Mouse (Mus musculus) forelimb bud, embryonic 11.5 days (tissue): Measurements from ENCODE around the gene Itpr1.
"Not testable (repeated sequence)": the region's sequence is repeated elsewhere in the genome, so short reads cannot be mapped to it uniquely, and the experiment has no call there.

ENCODE experiments used
- DNase-seq: peaks from one replicate; pipeline ENCODE4 v3.0.0-alpha.2; 2012; ENCODE audit warnings: low read depth, low spot score

The Itpr1 gene

GRCm38 (mm10) chr6:108536546-108537317 lies 323.8 kb downstream of the Itpr1 start:
- DNase-seq, result no peak

- no peak for DNase-seq
Observed at GRCm38 (mm10) chr6:108538406-108538805, 325.5 kb downstream of the Itpr1 start.

- no peak for DNase-seq
Observed at GRCm38 (mm10) chr6:108540441-108540840, 327.5 kb downstream of the Itpr1 start.

GRCm38 (mm10) chr6:108544917-108545316 lies 332.0 kb downstream of the Itpr1 start:
- no peak for DNase-seq

GRCm38 (mm10) chr6:108545464-108545863 lies 332.6 kb downstream of the Itpr1 start:
- no peak for DNase-seq

GRCm38 (mm10) chr6:108548413-108548812 lies 335.5 kb downstream of the Itpr1 start:
- DNase-seq, result no peak

- DNase-seq, result no peak
Observed at GRCm38 (mm10) chr6:108549495-108549935, 336.6 kb downstream of the Itpr1 start.

GRCm38 (mm10) chr6:108551725-108552620 lies 339.1 kb downstream of the Itpr1 start:
- no peak for DNase-seq

GRCm38 (mm10) chr6:108553013-108553412 lies 340.1 kb downstream of the Itpr1 start:
- no peak for DNase-seq

- no peak for DNase-seq
Observed at GRCm38 (mm10) chr6:108553536-108553935, 340.6 kb downstream of the Itpr1 start.

- DNase-seq, result no peak
Observed at GRCm38 (mm10) chr6:108554389-108554788, 341.5 kb downstream of the Itpr1 start.

- no peak for DNase-seq
Observed at GRCm38 (mm10) chr6:108554878-108555277, 342.0 kb downstream of the Itpr1 start.

GRCm38 (mm10) chr6:108557576-108558322 lies 344.9 kb downstream of the Itpr1 start:
- no peak for DNase-seq

GRCm38 (mm10) chr6:108559226-108559625 lies 346.3 kb downstream of the Itpr1 start:
- DNase-seq, result not testable (repeated sequence)

GRCm38 (mm10) chr6:108562971-108563370 lies 350.1 kb downstream of the Itpr1 start:
- DNase-seq, result no peak

GRCm38 (mm10) chr6:108565447-108565846 lies 352.6 kb downstream of the Itpr1 start:
- DNase-seq, result not testable (repeated sequence)

- DNase-seq, result no peak
Observed at GRCm38 (mm10) chr6:108566549-108566948, 353.7 kb downstream of the Itpr1 start.

GRCm38 (mm10) chr6:108569460-108570187 lies 356.7 kb downstream of the Itpr1 start:
- peak; percentile 76 for DNase-seq

GRCm38 (mm10) chr6:108570351-108571041 lies 357.6 kb downstream of the Itpr1 start:
- DNase-seq, result peak; percentile 70

GRCm38 (mm10) chr6:108571042-108571590 lies 358.2 kb downstream of the Itpr1 start:
- peak; percentile 51 for DNase-seq
